Mouse (Mus musculus): Measurements from ENCODE around the gene Spag17.

- TF ChIP-seq CTCF (conservative IDR thresholded peaks at IDR 0.05; ENCODE audit: low read length): no peak
- no peak for TF ChIP-seq POU5F1 (IDR thresholded peaks at IDR 0.05; ENCODE audit: borderline replicate concordance, low read length)
- TF ChIP-seq NANOG (IDR thresholded peaks at IDR 0.05; ENCODE audit: borderline replicate concordance, low read length): no peak
Measured at GRCm38 (mm10) chr3:100118681-100119080, 233.5 kb downstream of the Spag17 start.
